Mouse (Mus musculus) heart, embryonic 10.5 days (tissue): Measurements from ENCODE around the gene Tas2r136. TPM values are rescaled to one million over a fixed set of nuclear protein-coding genes. Genes with fewer than 3 reads are reported as not detected.

Experiments
- DNase-seq: peaks from one replicate; pipeline ENCODE4 v3.0.0-alpha.2; 2017; ENCODE audit warnings: low spot score
- H3K27ac ChIP-seq: fragments of 300-500 bp; sonication (generic); 2 replicates; pipeline ENCODE4 v1.5.1; 2016; ENCODE audit warnings: mild to moderate bottlenecking
- H3K27me3 ChIP-seq: fragments of 300-500 bp; sonication (generic); 2 replicates; pipeline ENCODE4 v1.6.1; 2016; ENCODE audit warnings: mild to moderate bottlenecking; ENCODE audit not compliant: poor library complexity, insufficient read depth, severe bottlenecking
- H3K36me3 ChIP-seq: fragments of 300-500 bp; sonication (generic); 2 replicates; pipeline ENCODE4 v1.6.1; 2016; ENCODE audit warnings: mild to moderate bottlenecking, moderate library complexity
- H3K4me1 ChIP-seq: fragments of 300-500 bp; sonication (generic); 2 replicates; pipeline ENCODE4 v1.6.1; 2016; ENCODE audit warnings: mild to moderate bottlenecking
- H3K4me3 ChIP-seq: fragments of 300-500 bp; sonication (generic); 2 replicates; pipeline ENCODE4 v1.5.1; 2016; ENCODE audit warnings: mild to moderate bottlenecking, moderate library complexity
- H3K9me3 ChIP-seq: fragments of 300-500 bp; sonication (generic); 2 replicates; pipeline ENCODE4 v1.6.1; 2016; ENCODE audit warnings: mild to moderate bottlenecking, moderate library complexity
- WGBS: fragments of 180-500 bp; shearing (Covaris S2); methylation state at CpG from one replicate; pipeline ENCODE4 v1.1.7; 2016; 5-methylcytosine and 5-hydroxymethylcytosine counted together
- polyA plus RNA-seq: library from polyadenylated mRNA; unstranded; fragments of >200 nt; fragmentation: Nextera tagmentation; extraction: Ambion mirVana; gene quantifications from 2 replicates; pipeline ENCODE4 v1.2.1, GENCODE M21; 2016

Tas2r136 gene
- polyA plus RNA-seq = not detected in 2 replicates

- H3K4me3 ChIP-seq = no peak within 1 kb of the TSS
- H3K27me3 ChIP-seq = no peaks in the 10 kb centered on the region
- H3K27ac ChIP-seq = no peak within 1 kb of the TSS
- no peak for DNase-seq
- no peaks in the 10 kb centered on the region for H3K36me3 ChIP-seq
- no peaks in the 10 kb centered on the region for H3K4me1 ChIP-seq
- H3K9me3 ChIP-seq = no peaks in the 10 kb centered on the region
Measured at GRCm38 (mm10) chr6:132778062-132778461, at the start of gene Tas2r136. Gene Tas2r136, minus strand, starts transcription at chr6:132778162.

- DNase-seq = no peak
- 76% methylated on average over 1 of the region's 1 CpGs for WGBS
- Histone ChIP-seq H3K4me1 (no peaks in the 10 kb centered on the region), H3K27me3 (no peaks in the 10 kb centered on the region), H3K27ac (no peak within 1 kb of the TSS), H3K4me3 (no peak within 1 kb of the TSS), H3K36me3 (no peaks in the 10 kb centered on the region), H3K9me3 (no peaks in the 10 kb centered on the region)
Measured at GRCm38 (mm10) chr6:132802518-132802917, 24.6 kb upstream of the Tas2r136 start, which contains the start of gene Tas2r117. Gene Tas2r117, plus strand, starts transcription at chr6:132802818.

GRCm38 (mm10) chr6:132795393-132795792 is 17.4 kb upstream of the Tas2r136 start:
- Histone ChIP-seq H3K4me3 (no peak overlapping the region), H3K4me1 (no peaks in the 10 kb centered on the region), H3K9me3 (peaks cover 6% of the 10 kb centered on the region; the same call in 1 of the 2 replicates), H3K27me3 (no peaks in the 10 kb centered on the region), H3K36me3 (no peaks in the 10 kb centered on the region), H3K27ac (no peak overlapping the region)
- 29% methylated on average over 1 of the region's 1 CpGs for WGBS
- DNase-seq = no peak

- 84% methylated on average over 2 of the region's 2 CpGs for WGBS
- Histone ChIP-seq H3K4me1 (no peaks in the 10 kb centered on the region), H3K36me3 (no peaks in the 10 kb centered on the region), H3K27me3 (no peaks in the 10 kb centered on the region), H3K4me3 (no peak within 1 kb of the TSS), H3K9me3 (no peaks in the 10 kb centered on the region), H3K27ac (no peak within 1 kb of the TSS)
- DNase-seq = no peak
Measured at GRCm38 (mm10) chr6:132761831-132762230, 16.1 kb downstream of the Tas2r136 start, which contains the start of gene Tas2r102. Gene Tas2r102, plus strand, starts transcription at chr6:132762131.

- Histone ChIP-seq H3K27ac (no peak within 1 kb of the TSS), H3K4me1 (no peaks in the 10 kb centered on the region), H3K9me3 (no peaks in the 10 kb centered on the region), H3K4me3 (no peak within 1 kb of the TSS), H3K36me3 (no peaks in the 10 kb centered on the region), H3K27me3 (no peaks in the 10 kb centered on the region)
- no peak for DNase-seq
- WGBS = 81% methylated on average over 1 of the region's 1 CpGs
Measured at GRCm38 (mm10) chr6:132754430-132754829, 23.5 kb downstream of the Tas2r136 start, which contains the start of gene Tas2r124. Gene Tas2r124, plus strand, starts transcription at chr6:132754730.

GRCm38 (mm10) chr6:132750206-132750605 is 27.8 kb downstream of the Tas2r136 start:
- DNase-seq = no peak
- Histone ChIP-seq H3K4me1 (no peaks in the 10 kb centered on the region), H3K9me3 (no peaks in the 10 kb centered on the region), H3K36me3 (no peaks in the 10 kb centered on the region), H3K27me3 (no peaks in the 10 kb centered on the region), H3K27ac (no peak overlapping the region), H3K4me3 (no peak overlapping the region)
- 64% methylated on average over 2 of the region's 2 CpGs for WGBS

- H3K27ac ChIP-seq = no peak within 1 kb of the TSS
- H3K4me3 ChIP-seq = no peak within 1 kb of the TSS
- no peak for DNase-seq
- H3K36me3 ChIP-seq = no peaks in the 10 kb centered on the region
- WGBS = 70% methylated on average over 2 of the region's 2 CpGs
- no peaks in the 10 kb centered on the region for H3K9me3 ChIP-seq
- no peaks in the 10 kb centered on the region for H3K27me3 ChIP-seq
- no peaks in the 10 kb centered on the region for H3K4me1 ChIP-seq
Measured at GRCm38 (mm10) chr6:132737935-132738334, 40.0 kb downstream of the Tas2r136 start, which contains the start of gene Tas2r115. Gene Tas2r115, minus strand, starts transcription at chr6:132738035.

Other genes with a start within 250 kb of the Tas2r136 start
- gene Prh1, start 208.4 kb downstream of the Tas2r136 start, polyA plus RNA-seq = not detected in 2 replicates
- gene Prp2, start 182.2 kb downstream of the Tas2r136 start, polyA plus RNA-seq = not detected in 2 replicates
- gene A630073D07Rik, start 126.6 kb downstream of the Tas2r136 start, polyA plus RNA-seq = not detected in 2 replicates
- gene Tas2r120, start 121.2 kb downstream of the Tas2r136 start, polyA plus RNA-seq = not detected in 2 replicates
- not detected in 2 replicates for gene Tas2r121, start 77.2 kb downstream of the Tas2r136 start, polyA plus RNA-seq
- gene Tas2r122, start 66.2 kb downstream of the Tas2r136 start, polyA plus RNA-seq = not detected in 2 replicates
- not detected in 2 replicates for gene Tas2r115, start 40.1 kb downstream of the Tas2r136 start, polyA plus RNA-seq
- gene Tas2r124, start 23.4 kb downstream of the Tas2r136 start, polyA plus RNA-seq = not detected in 2 replicates
- gene Tas2r102, start 16.0 kb downstream of the Tas2r136 start, polyA plus RNA-seq = not detected in 2 replicates
- gene Tas2r117, start 24.7 kb upstream of the Tas2r136 start, polyA plus RNA-seq = not detected in 2 replicates
- not detected in 2 replicates for gene Tas2r123, start 69.0 kb upstream of the Tas2r136 start, polyA plus RNA-seq
- gene Tas2r116, start 77.3 kb upstream of the Tas2r136 start, polyA plus RNA-seq = not detected in 2 replicates
- gene Tas2r110, start 89.8 kb upstream of the Tas2r136 start, polyA plus RNA-seq = not detected in 2 replicates
- gene Tas2r113, start 114.8 kb upstream of the Tas2r136 start, polyA plus RNA-seq = not detected in 2 replicates
- gene Tas2r125, start 131.5 kb upstream of the Tas2r136 start, polyA plus RNA-seq = not detected in 2 replicates
- not detected in 2 replicates for gene Tas2r129, start 172.9 kb upstream of the Tas2r136 start, polyA plus RNA-seq
- not detected in 2 replicates for gene Tas2r131, start 179.8 kb upstream of the Tas2r136 start, polyA plus RNA-seq
- gene Tas2r109, start 202.8 kb upstream of the Tas2r136 start, polyA plus RNA-seq = not detected in 2 replicates